Mouse (Mus musculus) hindbrain, embryonic 10.5 days (tissue): Measurements from ENCODE around the gene Bglap2. TPM values are rescaled to one million over a fixed set of nuclear protein-coding genes. Genes with fewer than 3 reads are reported as not detected.
"Not testable (repeated sequence)": the region's sequence is repeated elsewhere in the genome, so short reads cannot be mapped to it uniquely, and the experiment has no call there.

Experiments used
- DNase-seq: peaks from one replicate; pipeline ENCODE4 v3.0.0-alpha.2; 2017; ENCODE audit warnings: low spot score
- H3K27ac ChIP-seq: fragments of 300-500 bp; sonication (generic); 2 replicates; pipeline ENCODE4 v1.5.1; 2016; ENCODE audit warnings: mild to moderate bottlenecking, moderate library complexity
- H3K27me3 ChIP-seq: fragments of 300-500 bp; sonication (generic); 2 replicates; pipeline ENCODE4 v1.6.1; 2016; ENCODE audit warnings: mild to moderate bottlenecking; ENCODE audit not compliant: poor library complexity, insufficient read depth, severe bottlenecking
- H3K36me3 ChIP-seq: fragments of 300-500 bp; sonication (generic); 2 replicates; pipeline ENCODE4 v1.6.1; 2016; ENCODE audit warnings: mild to moderate bottlenecking, moderate library complexity
- H3K4me1 ChIP-seq: fragments of 300-500 bp; sonication (generic); replicated peaks from 2 replicates; pipeline ENCODE4 v1.6.1; 2016; ENCODE audit warnings: mild to moderate bottlenecking
- H3K4me3 ChIP-seq: fragments of 300-500 bp; sonication (generic); 2 replicates; pipeline ENCODE4 v1.5.1; 2016; ENCODE audit warnings: mild to moderate bottlenecking, moderate library complexity
- H3K9me3 ChIP-seq: fragments of 300-500 bp; sonication (generic); 2 replicates; pipeline ENCODE4 v1.6.1; 2016; ENCODE audit warnings: mild to moderate bottlenecking, moderate library complexity
- WGBS: fragments of 180-500 bp; shearing (Covaris S2); methylation state at CpG from one replicate; pipeline ENCODE4 v1.1.7; 2016; 5-methylcytosine and 5-hydroxymethylcytosine counted together
- polyA plus RNA-seq: library from polyadenylated mRNA; unstranded; fragments of >200 nt; fragmentation: Nextera tagmentation; extraction: Ambion mirVana; gene quantifications from 2 replicates; pipeline ENCODE4 v1.2.1, GENCODE M21; 2016

Bglap2 gene
- polyA plus RNA-seq, 1 experiment from 2014 or later: not detected

GRCm38 (mm10) chr3:88376644-88377043 is 1.9 kb downstream of the Bglap2 start:
- not testable (repeated sequence) for H3K36me3 ChIP-seq, H3K27me3 ChIP-seq, H3K9me3 ChIP-seq, DNase-seq
- H3K4me3 ChIP-seq: peak overlapping the region; percentile 32; the same call in 1 of the 2 replicates
- H3K27ac ChIP-seq: peak overlapping the region; percentile 79
- H3K4me1 ChIP-seq: peaks cover 13% of the 10 kb centered on the region
- WGBS: 32% methylated on average over 7 of the region's 7 CpGs

DNA sequence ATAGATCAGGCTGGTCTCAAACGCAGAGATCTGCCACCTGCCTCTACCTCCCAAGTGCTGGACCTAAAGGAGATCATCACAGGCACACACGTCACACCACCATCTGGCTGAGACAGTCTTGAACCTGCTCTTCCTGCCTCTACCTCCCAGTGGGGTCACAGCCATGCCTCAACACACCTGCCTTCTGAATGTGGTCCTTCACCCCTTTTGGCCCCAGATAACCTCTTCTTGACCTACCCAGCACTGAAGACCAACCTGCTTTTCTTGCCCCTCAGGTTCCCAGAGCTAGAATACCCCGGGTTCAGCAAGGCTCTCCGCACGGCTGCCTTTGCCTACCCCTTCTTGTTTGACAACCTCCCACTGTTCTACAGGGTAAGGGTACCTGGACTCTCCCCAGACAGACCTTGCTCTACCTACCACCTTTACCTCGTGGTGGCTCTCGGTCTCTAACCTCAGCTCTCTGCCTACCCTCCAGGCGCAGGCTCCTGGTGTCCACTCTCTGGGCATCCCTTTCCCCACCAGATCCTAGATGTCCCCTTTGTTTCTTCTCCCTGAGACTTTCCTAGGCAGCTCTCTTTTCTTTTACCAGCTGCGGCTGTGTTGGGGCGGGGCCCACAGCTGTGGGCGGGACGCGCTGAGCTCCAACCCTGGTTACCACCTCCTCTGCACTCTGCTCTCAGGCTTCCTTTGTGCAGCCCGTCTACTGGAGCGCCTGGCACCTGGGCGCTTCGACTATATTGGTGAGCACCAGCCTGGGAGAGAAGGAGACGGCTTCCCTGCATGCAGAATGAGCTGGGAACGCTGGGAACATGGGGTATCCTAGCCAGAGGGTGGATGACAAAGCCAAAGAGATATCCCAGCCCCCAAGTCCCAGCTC is 2.5 kb downstream of the Bglap2 start:
- H3K4me1 ChIP-seq, H3K36me3 ChIP-seq, H3K27me3 ChIP-seq, H3K9me3 ChIP-seq: not testable (repeated sequence)
- WGBS: 10% methylated on average over 19 of the region's 19 CpGs
- peak; percentile 63 for DNase-seq
- Histone ChIP-seq H3K4me3 (peak overlapping the region; percentile 32), H3K27ac (peak overlapping the region; percentile 79)

- H3K9me3 ChIP-seq, H3K4me3 ChIP-seq, H3K4me1 ChIP-seq, DNase-seq, H3K27ac ChIP-seq, H3K36me3 ChIP-seq, H3K27me3 ChIP-seq: not testable (repeated sequence)
- 94% methylated on average over 9 of the region's 9 CpGs for WGBS
These were observed 5.9 kb downstream of the Bglap2 start, which contains the start of gene Bglap3 for GRCm38 (mm10) chr3:88372643-88373042. TSS of gene Bglap3 (minus strand) at chr3:88372743.

GRCm38 (mm10) chr3:88368511-88368910 is 10.0 kb downstream of the Bglap2 start:
- H3K9me3 ChIP-seq, DNase-seq, H3K4me3 ChIP-seq, H3K36me3 ChIP-seq, H3K27ac ChIP-seq: not testable (repeated sequence)
- WGBS: 88% methylated on average over 7 of the region's 7 CpGs
- H3K4me1 ChIP-seq: peaks cover 22% of the 10 kb centered on the region
- peaks cover 34% of the 10 kb centered on the region for H3K27me3 ChIP-seq

GRCm38 (mm10) chr3:88367517-88367916 is 11.0 kb downstream of the Bglap2 start:
- DNase-seq, H3K27ac ChIP-seq, H3K36me3 ChIP-seq, H3K4me3 ChIP-seq, H3K9me3 ChIP-seq: not testable (repeated sequence)
- peaks cover 34% of the 10 kb centered on the region for H3K27me3 ChIP-seq
- 43% methylated on average over 3 of the region's 7 CpGs for WGBS
- peaks cover 22% of the 10 kb centered on the region for H3K4me1 ChIP-seq

GRCm38 (mm10) chr3:88366830-88367428 is 11.6 kb downstream of the Bglap2 start:
- H3K4me1 ChIP-seq: peaks cover 24% of the 10 kb centered on the region
- H3K27me3 ChIP-seq: peaks cover 34% of the 10 kb centered on the region
- peak overlapping the region; percentile 80 for H3K27ac ChIP-seq
- H3K4me3 ChIP-seq: peak overlapping the region; percentile 41
- H3K36me3 ChIP-seq: peaks cover 15% of the 10 kb centered on the region
- H3K9me3 ChIP-seq: not testable (repeated sequence)
- WGBS: 6% methylated on average over 22 of the region's 22 CpGs
- peak; percentile 45 for DNase-seq

- Histone ChIP-seq H3K27me3 (peaks cover 34% of the 10 kb centered on the region), H3K36me3 (peaks cover 26% of the 10 kb centered on the region), H3K4me1 (peaks cover 35% of the 10 kb centered on the region), H3K9me3 (peaks cover 10% of the 10 kb centered on the region), H3K27ac (no peak overlapping the region), H3K4me3 (0 out of 2 replicates have a peak overlapping the region, but pooled peaks have one; percentile 16)
- WGBS: 31% methylated on average over 34 of the region's 34 CpGs
- DNase-seq: no peak
These were observed 12.7 kb downstream of the Bglap2 start for GRCm38 (mm10) chr3:88365705-88366361.

- DNase-seq: peak; percentile 56
- peak within 1 kb of the TSS; percentile 45; the same call in 1 of the 2 replicates for H3K27ac ChIP-seq
- under 1% methylated on average over 16 of the region's 16 CpGs for WGBS
- peaks cover 34% of the 10 kb centered on the region for H3K27me3 ChIP-seq
- peaks cover 50% of the 10 kb centered on the region for H3K4me1 ChIP-seq
- H3K9me3 ChIP-seq: no peaks in the 10 kb centered on the region
- H3K36me3 ChIP-seq: peaks cover 41% of the 10 kb centered on the region
- peak within 1 kb of the TSS; percentile 18; the same call in 1 of the 2 replicates for H3K4me3 ChIP-seq
These were observed 14.2 kb downstream of the Bglap2 start, which contains the start of gene Paqr6 for GRCm38 (mm10) chr3:88364337-88364736. TSS of gene Paqr6 (plus strand) at chr3:88364584.

GRCm38 (mm10) chr3:88363700-88364099 is 14.8 kb downstream of the Bglap2 start:
- Histone ChIP-seq H3K36me3 (peaks cover 48% of the 10 kb centered on the region), H3K27ac (peak overlapping the region; percentile 45; the same call in 1 of the 2 replicates), H3K27me3 (peaks cover 34% of the 10 kb centered on the region), H3K4me3 (no peak overlapping the region), H3K4me1 (peaks cover 57% of the 10 kb centered on the region), H3K9me3 (no peaks in the 10 kb centered on the region)
- WGBS: 53% methylated on average over 4 of the region's 4 CpGs
- DNase-seq: no peak

DNA sequence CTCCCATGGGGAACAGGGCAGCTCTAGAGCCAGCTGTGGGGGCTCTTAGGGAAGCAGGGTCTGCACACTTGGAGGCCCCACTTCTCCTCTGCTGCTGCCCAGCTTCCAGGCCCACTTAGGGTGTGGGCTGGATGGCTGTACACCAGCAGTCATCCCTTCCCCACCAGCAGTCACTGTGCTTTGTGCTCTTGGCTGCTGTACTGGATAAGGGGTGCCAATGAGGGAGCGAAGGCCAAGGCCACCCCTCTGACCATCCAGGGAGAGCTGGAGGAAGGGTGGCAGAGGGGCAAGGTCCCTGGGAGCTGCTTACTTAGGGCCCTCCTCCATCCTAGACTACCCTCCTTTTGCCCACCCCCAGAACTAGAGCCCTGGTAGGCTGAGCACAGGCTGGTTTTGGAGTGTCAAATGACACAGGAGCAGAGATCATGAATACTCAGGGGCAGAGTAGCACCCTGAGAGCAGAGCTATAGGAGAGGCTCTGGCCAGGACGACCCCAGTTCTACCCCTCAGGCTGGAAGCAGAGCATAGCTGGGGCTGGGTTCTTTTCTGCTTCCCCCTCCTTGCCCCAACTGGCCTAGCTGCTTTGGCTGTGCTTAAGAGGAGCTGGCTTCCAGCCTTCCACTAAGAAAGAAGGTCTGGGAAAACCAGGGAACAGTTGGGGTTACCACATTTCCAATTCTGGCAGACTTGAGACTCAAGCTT is 16.7 kb downstream of the Bglap2 start:
- no peak overlapping the region; the same call in 1 of the 2 replicates for H3K4me3 ChIP-seq
- no peak for DNase-seq
- H3K36me3 ChIP-seq: peaks cover 67% of the 10 kb centered on the region
- H3K27ac ChIP-seq: peak overlapping the region; percentile 72; the same call in 1 of the 2 replicates
- WGBS: 92% methylated on average over 2 of the region's 2 CpGs
- peaks cover 54% of the 10 kb centered on the region for H3K4me1 ChIP-seq
- H3K27me3 ChIP-seq: peaks cover 32% of the 10 kb centered on the region
- no peaks in the 10 kb centered on the region for H3K9me3 ChIP-seq

DNA sequence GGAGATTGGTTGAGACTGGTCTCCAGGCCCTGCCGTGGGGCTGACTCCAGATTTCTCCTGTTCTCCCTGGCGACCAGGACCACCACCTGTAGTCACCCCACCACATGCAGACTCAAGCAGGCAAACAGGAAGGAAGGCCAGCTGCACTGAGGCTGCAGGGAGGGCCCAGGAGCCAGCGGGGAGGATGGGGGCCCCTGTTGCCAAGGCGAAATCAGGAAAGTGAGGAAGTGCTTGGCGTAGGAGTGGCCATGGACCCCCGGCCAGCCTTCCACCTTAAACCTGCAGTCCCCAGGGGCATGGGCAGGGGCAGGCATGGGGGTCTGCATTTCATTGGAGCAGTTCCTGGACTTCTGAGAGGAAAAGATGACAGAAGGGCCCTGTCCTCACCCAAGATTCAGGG is 17.4 kb downstream of the Bglap2 start:
- WGBS: 82% methylated on average over 6 of the region's 6 CpGs

DNA sequence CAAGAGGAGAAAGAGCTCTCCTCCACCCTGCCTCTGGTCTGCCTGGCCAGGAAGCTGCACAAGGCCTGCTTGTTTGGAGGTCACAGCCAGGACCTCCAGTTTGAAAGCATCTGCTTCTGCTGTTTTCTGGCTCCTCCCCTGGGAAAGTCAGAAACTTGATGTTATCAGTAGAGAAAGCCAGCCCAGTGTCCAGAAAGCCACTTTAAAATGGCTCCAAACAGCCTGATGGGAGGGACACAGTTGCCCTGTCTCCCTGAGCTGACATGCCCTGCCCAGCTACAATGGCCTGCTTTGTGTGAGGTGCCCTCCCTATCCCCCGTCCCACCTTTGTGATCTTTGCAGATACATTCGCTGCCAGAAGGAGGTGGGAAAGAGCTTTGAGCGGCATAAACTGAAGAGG is 18.5 kb downstream of the Bglap2 start:
- DNase-seq: peak; percentile 24
- Histone ChIP-seq H3K4me3 (no peak overlapping the region), H3K36me3 (peaks cover 85% of the 10 kb centered on the region), H3K4me1 (peaks cover 50% of the 10 kb centered on the region), H3K9me3 (no peaks in the 10 kb centered on the region), H3K27me3 (peaks cover 15% of the 10 kb centered on the region), H3K27ac (peak overlapping the region; percentile 72)
- 75% methylated on average over 3 of the region's 3 CpGs for WGBS

More for the DNA sequence above, 17.4 kb downstream of the Bglap2 start:
- Histone ChIP-seq H3K27me3 (peaks cover 26% of the 10 kb centered on the region), H3K4me1 (peaks cover 53% of the 10 kb centered on the region), H3K4me3 (no peak overlapping the region; the same call in 1 of the 2 replicates), H3K36me3 (peaks cover 74% of the 10 kb centered on the region), H3K27ac (peak overlapping the region; percentile 72; the same call in 1 of the 2 replicates), H3K9me3 (no peaks in the 10 kb centered on the region)
- DNase-seq: no peak
